Mouse (Mus musculus) embryo, embryonic 9.5 days (tissue): Measurements from ENCODE around the gene Gm973.
A peak's percentile ranks its signal among the peaks of the same experiment; 100 is the strongest.

Experiments
- DNase-seq: peaks from one replicate; pipeline ENCODE4 v3.0.0-alpha.2; 2017; ENCODE audit errors: extremely low spot score

Gene Gm973

DNA sequence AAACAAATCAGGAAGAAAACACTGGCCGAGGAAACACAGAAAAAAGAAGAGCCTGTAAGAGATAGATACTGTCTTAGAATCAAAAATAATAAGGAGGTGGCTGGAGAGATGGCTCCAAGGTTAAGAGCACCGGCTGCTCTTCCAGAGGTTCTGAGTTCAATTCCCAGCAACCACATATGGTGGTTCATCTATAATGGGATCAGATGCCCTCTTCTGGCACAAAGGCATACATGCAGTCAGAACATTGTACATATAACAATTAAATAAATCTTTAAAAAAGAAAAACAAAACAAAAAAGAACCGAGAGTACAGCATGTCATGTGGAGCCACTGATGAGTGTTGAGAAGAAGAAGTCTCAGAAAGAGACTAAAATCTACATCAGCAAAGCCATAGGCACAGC is 64.8 kb downstream of the Gm973 start:
- no peak for DNase-seq

DNA sequence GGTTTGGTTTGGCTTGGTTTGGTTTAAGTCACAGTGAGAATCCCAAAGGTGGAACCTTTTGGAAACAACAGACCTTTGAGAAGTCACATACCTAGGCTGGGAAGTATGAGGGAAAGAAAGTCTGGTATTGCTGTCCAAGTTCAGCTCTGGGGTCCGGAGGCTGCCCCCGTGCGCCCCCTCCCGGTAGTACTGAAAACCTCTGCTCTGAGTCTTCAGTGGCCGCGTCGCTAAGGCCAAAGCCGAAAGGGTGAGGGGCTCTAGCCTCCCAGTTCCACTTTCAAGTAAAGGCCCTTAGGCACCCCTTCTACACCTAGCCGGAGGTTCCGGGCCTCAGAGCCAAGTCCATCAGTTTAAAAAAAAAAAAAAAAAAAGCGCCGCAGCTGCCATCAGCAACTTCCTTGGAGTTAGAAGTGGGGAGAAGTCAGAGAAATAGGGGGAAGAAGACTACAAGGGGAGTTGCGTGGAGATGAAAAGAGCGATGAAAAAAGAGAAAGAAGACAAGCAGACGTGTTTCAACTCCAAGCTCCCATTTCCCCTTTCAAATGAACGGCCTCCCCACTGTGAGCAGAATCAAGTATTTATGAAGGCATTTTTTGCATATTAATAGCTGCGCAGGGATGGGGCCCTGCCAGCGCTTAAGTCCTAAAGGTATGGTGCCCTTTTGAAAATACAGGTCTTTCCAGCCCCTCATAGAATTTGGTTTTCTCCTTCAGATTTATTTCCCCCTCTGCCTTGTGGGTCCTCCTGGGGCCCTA is 68.8 kb downstream of the Gm973 start:
- peak; percentile 81 for DNase-seq

DNA sequence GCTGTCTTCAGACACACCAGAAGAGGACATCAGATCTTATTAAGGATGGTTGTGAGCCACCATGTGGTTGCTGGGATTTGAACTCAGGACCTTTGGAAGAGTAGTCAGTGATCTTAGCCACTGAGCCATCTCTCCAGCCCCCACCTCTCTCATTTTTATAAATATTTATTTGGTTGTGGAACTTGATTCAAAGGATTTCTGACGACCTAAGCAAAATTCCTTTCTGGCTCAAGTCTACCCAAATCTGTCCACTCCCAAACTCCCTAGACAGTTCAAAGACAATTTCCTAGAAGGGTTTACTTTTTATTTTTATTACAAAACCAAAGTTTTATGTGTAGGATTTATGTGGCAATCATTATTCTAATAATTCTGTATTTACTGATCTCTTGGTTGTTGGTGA is 73.2 kb downstream of the Gm973 start:
- no peak for DNase-seq

DNA sequence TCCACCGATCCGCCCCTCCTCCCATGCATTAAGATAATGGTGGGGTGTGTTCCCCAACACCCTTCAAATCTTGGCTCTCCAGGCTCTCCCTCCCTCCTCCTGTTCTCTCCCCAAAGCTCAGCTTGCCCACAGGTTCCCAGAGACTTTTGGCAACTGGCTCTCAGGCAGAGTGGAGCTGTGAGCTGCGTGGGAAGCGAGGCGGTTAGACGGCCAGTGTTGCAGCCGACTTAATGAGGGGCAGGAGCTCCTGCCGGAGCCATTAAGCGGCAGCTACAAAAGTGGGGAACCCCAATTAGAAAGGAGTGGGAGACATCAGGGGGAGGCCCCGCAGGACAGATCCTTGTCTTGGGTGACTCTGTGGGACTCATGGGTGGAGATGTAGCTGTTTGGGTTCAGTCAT is 76.3 kb downstream of the Gm973 start:
- DNase-seq, result peak; percentile 31

DNA sequence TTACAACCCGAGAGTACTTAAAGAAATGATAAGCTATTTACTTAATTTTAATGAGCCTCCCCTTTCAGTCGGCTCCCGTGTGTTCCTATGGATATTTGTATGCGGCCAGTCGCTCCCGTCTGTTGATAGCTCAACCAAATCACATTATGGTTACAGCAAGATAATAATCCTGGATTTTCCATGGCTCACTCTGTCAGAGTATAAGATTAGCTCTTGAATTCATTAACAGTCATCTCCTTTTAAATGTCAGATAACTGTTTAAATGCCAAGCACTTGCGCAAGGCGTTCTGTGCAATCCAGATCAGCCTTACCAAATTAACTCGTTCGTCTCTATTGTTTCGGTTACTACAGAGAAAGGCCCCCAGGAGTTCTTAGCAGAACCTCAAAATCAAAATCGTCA is 76.8 kb downstream of the Gm973 start:
- no peak for DNase-seq

DNA sequence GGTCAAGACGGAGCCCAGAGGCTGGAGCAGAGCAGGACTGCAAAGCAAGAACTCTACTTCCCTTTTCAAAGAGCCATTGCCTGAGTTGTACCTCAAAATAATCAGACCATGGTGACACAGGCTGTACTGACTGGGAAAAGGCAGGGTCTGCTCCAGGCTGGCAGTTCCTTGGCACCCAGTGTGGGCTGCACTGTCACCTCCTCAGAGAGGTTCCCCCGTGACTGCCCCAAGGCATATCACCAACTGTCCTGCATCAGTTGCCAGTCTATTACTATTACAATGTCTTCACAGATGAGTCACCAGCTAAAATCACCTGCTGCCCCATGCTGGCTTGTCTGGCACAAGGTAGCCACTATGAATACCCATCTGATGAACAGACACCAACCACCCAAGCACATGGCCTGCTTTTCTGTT is 77.6 kb downstream of the Gm973 start:
- DNase-seq, result no peak

DNA sequence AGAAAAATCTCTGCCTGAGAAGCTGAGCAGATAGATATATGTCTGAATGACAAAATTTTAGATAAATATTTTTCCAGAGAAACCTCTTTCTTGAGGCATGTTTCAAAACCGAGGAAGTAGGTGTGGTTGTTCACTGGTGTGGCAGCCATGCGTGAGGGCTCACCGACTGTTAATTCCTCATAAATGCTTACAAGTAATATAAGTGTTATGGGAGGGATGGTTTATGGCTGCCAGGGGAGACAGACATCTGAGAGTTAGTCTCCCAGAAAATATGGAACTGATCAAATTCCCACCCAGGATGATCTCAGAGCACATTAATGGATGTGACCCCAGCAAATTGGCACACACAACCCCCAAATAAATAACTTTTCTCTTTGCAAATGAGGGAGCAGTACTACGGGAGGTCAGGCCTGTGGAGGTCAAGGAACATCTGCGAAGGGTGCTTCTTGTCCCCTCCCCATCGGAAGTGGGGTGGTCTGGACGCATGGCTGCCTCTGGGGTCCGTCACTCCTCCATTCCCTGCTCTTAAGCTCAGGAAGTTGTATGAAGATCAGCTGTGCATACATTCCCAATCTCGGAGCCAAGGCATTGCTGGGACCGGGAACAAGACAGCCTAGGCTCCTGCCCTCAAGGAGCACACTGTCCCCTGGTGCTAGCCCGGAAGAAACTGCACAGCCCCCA is 78.7 kb downstream of the Gm973 start:
- DNase-seq, result no peak

DNA sequence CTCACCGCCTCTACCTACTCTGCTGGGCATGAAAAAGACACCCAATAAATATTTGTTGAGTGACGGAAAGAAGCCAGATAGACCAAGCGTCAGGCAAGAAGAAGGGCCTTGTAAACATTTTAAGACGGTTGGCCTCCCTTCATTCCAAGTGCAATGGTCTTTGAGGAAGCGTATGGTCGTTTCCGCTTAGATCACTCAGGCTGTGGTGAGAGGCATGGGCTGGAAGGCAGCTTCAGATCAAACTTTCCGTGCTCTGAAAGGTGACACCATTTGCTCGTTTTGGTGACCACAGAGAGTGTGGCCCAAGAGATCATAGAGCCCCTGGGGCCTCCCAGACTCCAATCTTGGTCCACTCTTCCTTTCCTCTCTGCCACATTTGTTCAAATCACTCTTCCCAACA is 79.5 kb downstream of the Gm973 start:
- no peak for DNase-seq

DNA sequence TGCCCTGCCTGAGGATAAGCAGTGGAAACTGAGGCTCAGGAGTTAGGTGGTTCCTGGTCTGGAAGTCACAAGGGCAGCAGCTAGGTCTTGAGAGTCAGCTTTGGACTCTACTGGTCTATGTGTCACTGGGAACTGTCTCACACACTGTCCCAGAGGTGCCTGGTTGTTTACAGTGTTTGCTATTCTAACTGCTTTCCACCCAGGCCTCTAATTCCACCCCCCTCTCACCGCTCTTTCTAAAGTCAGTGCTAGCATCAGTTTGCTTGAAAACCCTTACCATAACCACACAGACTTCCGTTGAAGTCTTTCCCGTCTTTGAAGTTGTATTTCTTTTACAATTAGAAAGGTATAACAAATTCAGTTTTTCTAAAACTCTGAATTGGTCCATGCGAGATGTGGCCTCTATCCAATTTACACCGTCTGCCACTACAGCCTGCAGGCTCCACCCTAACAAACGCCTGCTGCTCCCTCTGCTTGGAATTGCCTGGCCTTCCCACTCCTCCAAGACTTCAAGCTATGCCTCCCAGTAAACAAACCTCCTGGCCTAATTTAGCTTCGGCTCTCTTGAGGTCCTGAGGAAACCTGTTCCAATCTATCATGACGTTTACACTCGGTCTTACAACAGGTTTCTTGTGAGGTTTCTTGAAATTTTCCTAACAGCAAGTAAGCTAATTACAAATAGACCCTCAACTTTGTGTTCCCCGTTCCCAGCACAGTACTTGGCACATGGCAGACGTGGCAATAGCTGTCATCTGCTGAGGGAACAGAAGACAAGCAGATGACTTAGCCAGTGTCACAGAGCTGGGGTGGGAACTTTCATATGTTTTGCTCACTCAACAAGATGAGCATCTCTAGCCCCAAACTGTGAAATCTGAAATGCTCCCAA is 86.7 kb downstream of the Gm973 start:
- DNase-seq, result no peak

DNA sequence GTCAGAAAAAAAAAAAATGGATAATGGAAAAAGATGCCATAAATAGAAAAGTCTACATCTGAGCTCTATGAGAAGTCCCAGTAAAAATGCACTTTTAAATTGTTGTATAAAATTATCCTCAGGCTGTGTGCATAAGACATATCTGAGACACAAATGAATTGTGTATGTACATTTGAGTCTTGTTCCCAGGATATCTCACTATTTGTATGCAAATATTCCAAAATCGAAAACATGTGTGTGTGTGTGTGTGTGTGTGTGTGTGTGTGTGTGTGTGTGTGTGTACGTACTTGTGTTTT is 87.3 kb downstream of the Gm973 start:
- no peak for DNase-seq

DNA sequence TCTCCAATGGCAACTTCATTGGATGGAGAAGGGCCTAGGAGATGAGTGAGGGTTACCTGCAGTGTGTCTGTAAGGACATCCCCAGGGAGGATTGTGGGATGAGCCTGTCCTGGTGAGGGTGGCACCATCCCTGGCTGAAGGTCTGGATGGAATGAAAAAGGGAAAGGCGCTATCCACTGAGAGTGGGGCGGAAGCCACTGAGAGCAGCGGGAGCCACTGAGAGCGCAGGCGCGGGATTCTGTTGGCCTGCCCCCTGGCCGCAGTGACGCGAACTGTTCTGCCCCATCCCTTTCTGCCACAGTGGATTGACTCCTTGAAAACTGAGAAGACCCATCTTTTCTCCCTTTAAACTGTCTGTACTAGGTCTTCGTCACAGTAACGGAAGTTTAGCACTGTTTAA is 87.8 kb downstream of the Gm973 start:
- DNase-seq, result peak; percentile 66

DNA sequence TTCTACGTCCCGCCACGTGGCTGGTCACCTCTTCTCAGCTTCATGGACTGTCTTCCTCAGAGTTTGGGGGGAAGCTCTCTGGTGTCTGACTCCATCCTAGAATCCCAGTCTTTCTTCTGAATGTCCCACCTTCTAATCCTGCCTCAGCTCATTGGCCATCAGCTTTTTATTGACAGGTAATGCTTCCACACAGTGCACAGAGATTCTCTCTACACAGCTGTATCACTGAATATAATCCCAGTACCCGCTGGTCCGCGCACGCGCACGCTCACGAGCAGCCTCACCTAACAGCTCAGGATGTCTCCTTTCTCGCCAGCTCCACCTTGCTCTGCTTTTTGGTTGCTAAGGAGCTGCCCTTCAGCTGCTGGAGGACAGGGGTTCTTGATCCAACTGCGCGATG is 90.4 kb downstream of the Gm973 start:
- no peak for DNase-seq

DNA sequence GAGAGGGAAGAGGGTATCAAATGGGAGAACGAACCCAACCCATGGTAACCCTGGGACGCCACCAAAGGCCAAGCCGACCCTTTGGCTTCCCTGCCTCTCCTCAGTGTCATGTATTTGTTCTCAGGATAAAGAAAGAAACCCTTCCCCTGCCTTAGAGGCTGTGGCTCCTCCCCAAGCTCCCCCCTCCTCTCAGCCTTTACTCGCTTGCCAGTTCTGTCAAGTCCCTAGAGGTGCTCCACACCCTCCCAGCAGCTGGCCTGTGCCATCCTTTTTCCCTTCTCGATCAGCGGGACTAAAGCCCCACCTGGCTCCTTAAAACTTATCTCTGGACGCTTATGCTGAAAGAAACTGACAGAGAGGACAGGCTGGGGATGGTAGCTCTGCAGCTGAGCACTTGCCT is 91.0 kb downstream of the Gm973 start:
- no peak for DNase-seq

DNA sequence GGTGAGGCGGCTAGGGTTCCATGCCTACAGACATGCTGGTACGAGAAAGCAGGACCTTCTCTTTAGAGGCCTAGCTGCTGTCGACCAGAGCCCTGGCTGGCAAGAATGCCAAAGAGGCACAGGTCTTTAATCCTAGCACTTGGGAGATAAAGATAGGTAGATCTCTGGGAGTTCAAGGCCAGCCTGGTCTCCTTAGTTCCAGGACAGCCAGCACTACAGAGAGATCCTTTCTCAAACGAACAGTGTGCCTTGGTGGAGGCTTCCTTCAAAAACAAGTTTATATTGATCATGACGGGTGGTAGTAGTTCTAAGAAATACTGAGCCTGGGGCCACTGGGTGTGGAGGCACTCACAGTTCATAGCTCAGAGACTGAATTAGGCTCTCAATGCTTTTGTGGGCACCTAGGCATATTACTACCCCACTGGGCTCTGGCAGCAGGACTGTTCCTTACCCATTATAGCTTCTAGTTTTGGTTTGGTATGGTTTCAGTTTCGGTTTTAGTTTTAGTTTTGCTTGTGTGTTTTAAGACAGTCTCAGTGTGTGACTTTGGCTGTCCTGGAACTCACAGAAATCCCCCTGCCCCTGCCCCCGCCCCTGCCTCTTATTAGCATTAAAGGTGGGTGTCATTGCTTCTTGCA is 92.2 kb downstream of the Gm973 start:
- DNase-seq, result no peak

DNA sequence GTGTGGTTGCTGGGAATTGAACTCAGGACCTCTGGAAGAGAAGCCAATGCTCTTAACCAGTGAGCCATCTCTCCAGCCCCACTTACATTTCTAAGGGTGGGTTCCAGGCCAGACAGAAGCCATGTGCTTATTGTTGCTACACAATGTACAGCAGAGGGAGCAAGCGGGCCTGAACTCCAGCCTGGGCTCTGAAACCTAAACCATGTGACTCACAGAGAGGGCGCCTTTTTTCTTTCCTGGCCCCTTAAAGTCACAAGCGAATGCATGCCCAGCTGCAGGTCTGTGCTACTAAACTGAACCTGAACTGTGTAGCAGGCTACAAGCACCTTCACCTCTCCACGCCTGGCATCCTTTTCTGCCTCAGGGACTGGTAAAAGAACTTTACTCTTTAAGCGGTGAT is 92.9 kb downstream of the Gm973 start:
- no peak for DNase-seq

DNA sequence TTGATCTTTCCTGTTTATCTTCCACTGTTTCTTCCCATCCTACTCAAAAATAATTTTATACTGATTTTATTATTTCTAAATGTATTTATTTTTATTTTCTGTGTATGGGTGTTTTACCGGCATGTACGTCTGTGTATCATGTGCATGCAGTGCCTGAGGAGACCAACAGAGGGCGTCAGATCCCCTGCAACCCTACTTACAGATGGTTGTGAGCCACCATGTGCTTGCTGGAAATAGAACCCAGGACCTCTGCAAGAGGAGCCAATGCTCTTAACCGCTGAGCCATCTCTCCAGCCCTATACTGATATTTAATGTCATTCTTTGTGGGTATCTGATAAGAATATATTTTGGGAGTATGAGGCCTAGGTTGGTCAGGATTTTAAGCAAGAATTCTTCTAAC is 93.4 kb downstream of the Gm973 start:
- DNase-seq, result no peak

DNA sequence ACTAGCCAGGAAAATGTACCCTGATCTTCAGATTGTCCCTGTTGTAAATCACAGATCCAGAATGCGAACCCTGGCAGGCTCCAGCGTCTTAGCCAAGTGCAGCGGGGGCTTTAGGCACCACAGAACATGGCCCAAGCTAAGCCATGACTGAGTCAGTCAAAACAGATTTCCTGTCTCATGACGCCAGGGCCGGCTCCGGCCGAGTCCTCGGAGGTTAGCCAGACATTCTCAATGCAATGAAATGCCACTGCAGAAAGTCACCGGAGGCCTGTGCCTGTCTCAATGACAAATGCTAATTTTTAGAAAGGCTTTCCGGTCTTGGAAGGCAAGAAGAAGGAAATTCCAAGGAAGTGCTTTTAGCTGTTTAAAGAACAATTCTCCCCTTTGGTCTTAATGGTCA is 93.8 kb downstream of the Gm973 start:
- DNase-seq, result no peak

DNA sequence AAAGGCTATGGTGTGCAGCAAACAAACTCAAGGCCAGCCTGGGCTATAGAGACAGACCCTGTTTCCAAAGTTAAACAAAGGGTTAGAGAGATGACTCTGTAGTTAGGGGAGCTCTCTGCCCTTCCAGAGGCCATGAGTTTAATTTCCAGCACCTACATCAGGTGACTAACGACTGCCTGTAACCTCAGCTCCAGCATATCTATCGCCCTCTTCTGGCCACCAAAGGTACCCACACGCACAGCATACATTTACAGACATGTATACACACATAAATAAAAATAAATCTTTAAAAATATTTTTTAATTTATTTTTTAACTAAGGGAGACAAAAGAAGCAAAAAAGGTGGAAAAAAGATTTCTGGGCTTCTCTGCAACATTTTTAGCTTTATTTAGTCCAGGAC is 94.9 kb downstream of the Gm973 start:
- no peak for DNase-seq

DNA sequence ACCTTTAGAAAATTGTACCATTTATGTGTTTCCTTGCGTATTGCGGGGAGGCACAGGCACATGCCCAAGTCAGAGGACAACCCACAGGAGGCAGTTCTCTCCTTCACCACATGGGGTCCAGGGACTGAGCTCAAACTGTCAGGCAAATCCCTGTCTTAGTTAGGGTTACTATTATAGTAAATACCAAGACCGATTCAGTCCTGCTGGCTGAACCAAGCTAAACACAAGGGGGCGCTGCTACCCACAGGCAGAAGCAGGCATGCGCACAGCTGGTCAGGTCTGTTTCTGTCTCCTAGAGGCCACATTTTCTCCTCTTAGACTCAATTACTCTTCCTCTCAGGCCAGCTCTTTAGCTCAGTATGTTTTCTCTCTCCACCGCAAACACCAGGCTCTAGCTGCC is 97.7 kb downstream of the Gm973 start:
- peak; percentile 79 for DNase-seq

DNA sequence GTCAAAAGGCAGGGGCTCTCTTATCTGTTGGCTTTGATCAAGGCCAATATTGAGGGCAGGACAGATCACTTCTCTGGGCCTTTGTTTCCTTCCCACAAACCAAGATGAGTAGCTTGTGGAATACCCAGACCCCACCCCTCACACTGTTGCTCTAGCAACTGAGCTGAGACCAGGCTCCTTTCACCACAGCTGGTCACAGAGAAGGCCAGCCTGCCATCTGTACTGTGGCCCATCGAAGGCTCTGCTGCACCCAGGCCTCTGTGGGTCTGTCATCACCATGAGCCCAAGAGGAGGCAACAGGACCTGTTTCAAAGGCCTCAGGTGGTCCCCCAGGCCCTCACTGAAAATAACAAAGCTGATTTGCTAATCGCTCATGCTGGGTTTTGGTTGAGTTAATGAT is 99.0 kb downstream of the Gm973 start:
- no peak for DNase-seq

DNA sequence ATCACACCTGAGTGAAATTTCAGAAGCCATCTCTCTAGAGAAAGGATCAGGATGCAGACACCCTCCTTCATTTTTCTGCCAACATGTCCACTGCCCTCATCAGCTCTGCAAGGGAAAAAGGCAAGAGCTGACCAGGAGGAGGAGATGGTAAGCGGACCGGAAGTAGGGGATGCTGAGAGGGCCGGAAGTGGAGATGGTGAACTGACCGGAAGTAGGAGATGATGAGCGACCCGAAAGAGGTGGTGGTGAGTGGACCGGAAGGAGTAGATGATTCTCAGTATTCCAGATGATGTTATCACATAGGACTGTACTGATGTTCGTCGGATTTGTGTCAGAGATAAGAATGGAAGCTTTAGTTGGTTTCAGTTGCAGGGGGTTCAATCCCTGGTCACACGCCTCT is 103.1 kb downstream of the Gm973 start:
- no peak for DNase-seq

DNA sequence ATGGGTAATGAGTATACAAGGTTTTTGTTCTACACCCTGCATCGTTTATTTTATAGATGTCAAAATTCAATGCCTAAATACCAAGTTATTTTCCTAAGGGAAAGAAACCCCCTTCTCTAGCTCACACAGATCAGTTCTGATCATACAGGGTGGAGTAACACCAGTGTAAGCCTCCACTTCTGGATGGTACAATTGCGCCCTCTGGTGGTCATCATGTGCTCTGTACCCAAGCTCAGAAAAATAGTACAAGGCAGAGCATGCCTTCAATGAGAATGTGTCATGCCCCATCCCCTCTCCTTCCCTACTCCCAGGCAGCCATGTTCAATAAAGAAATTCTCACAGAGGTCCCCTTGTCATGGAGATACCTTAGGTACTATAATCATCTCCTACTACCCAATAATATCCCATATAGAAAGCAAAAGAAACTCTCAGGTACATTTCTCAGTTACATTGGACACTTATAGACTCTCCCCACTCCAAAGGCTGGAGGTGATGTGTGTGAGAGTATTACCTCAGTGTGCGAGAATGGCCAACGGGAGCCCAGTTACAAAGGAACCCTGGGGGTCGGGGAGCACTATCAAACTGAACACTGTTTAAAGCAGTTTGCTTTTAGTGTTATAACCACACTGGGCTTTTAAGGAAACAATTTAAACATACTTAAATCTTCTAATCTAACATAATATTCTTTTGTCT is 107.4 kb downstream of the Gm973 start:
- peak; percentile 77 for DNase-seq
